Mouse (Mus musculus) MEL (cell line): ENCODE data around the gene Chil1. TPM values are rescaled to one million over a fixed set of nuclear protein-coding genes. Genes with fewer than 3 reads are reported as not detected.

Source experiments
- DNase-seq: peaks from one replicate; pipeline ENCODE4 v3.0.0; 2011; ENCODE audit warnings: low read depth, low spot score
- H3K27ac ChIP-seq: 2 replicates; pipeline ENCODE4 v1.5.1; 2012; ENCODE audit warnings: low read depth, mild to moderate bottlenecking, control low read depth, low read length, moderate library complexity; ENCODE audit not compliant: control insufficient read depth
- H3K27me3 ChIP-seq, 2 experiments: fragments of 150-350 bp in 1 of 2; sonication (generic) in 1 of 2; 2 replicates each; pipeline ENCODE4 v1.6.1; 2012; ENCODE audit warnings: low read length in 2 of 2, mild to moderate bottlenecking in 2 of 2, improper control_type of control experiment in 1 of 2, moderate library complexity in 1 of 2; ENCODE audit not compliant: insufficient read depth in 2 of 2, control insufficient read depth in 1 of 2
- H3K36me3 ChIP-seq, 2 experiments: 2 replicates each; pipeline ENCODE4 v1.6.1; 2012 to 2014; ENCODE audit warnings: low read length in 2 of 2, improper control_type of control experiment in 1 of 2, inconsistent platforms in 1 of 2, mild to moderate bottlenecking in 1 of 2; ENCODE audit not compliant: insufficient read depth in 2 of 2, control insufficient read depth in 1 of 2
- H3K4me1 ChIP-seq, 2 experiments: fragments of 150-350 bp in 1 of 2; sonication (generic) in 1 of 2; 2 replicates each; pipeline ENCODE4 v1.6.1; 2012; ENCODE audit warnings: low read length in 2 of 2, improper control_type of control experiment in 1 of 2, mild to moderate bottlenecking in 1 of 2; ENCODE audit not compliant: insufficient read depth in 2 of 2, control insufficient read depth in 1 of 2
- H3K4me3 ChIP-seq, 2 experiments: fragments of 150-350 bp in 1 of 2; sonication (generic) in 1 of 2; 2 replicates each; pipeline ENCODE4 v1.5.1; 2012; ENCODE audit warnings: low read depth in 2 of 2, low read length in 2 of 2, mild to moderate bottlenecking in 2 of 2, moderate library complexity in 2 of 2, control low read depth in 1 of 2, improper control_type of control experiment in 1 of 2; ENCODE audit not compliant: control insufficient read depth in 1 of 2, insufficient read depth in 1 of 2
- H3K79me2 ChIP-seq: 2 replicates; pipeline ENCODE4 v1.6.1; 2012; ENCODE audit warnings: mild to moderate bottlenecking, low read length, moderate library complexity; ENCODE audit not compliant: control insufficient read depth, poor library complexity, insufficient read depth
- H3K9ac ChIP-seq: 2 replicates; pipeline ENCODE4 v1.6.1; 2012; ENCODE audit warnings: low read depth, mild to moderate bottlenecking, control low read depth, low read length, moderate library complexity; ENCODE audit not compliant: control insufficient read depth, poor library complexity, severe bottlenecking
- H3K9me3 ChIP-seq: fragments of 150-350 bp; sonication (generic); replicated peaks from 2 replicates; pipeline ENCODE4 v1.6.1; 2012; ENCODE audit warnings: mild to moderate bottlenecking, low read length, improper control_type of control experiment, moderate library complexity; ENCODE audit not compliant: insufficient read depth
- BHLHE40 ChIP-seq: IDR thresholded peaks from 2 replicates; pipeline ENCODE4 v1.6.1; 2012; ENCODE audit warnings: low read depth, mild to moderate bottlenecking, inconsistent platforms, low read length, improper control_type of control experiment, borderline replicate concordance
- CHD1 ChIP-seq: IDR thresholded peaks from 2 replicates; pipeline ENCODE4 v1.6.1; 2012; ENCODE audit warnings: low read depth, mild to moderate bottlenecking, inconsistent platforms, low read length, improper control_type of control experiment
- CHD2 ChIP-seq: IDR thresholded peaks from 2 replicates; pipeline ENCODE4 v1.6.1; 2011; ENCODE audit warnings: low read length, improper control_type of control experiment
- E2F4 ChIP-seq: IDR thresholded peaks from 2 replicates; pipeline ENCODE4 v1.6.1; 2011; ENCODE audit warnings: low read depth, low read length, improper control_type of control experiment, borderline replicate concordance
- ELF1 ChIP-seq: IDR thresholded peaks from 2 replicates; pipeline ENCODE4 v1.6.1; 2014; ENCODE audit warnings: low read depth, mild to moderate bottlenecking, inconsistent platforms, low read length, improper control_type of control experiment, moderate library complexity
- EP300 ChIP-seq, 2 experiments: IDR thresholded peaks; 2 replicates each; pipeline ENCODE4 v1.6.1; 2011; ENCODE audit warnings: improper control_type of control experiment in 2 of 2, low read length in 2 of 2, low read depth in 1 of 2, mild to moderate bottlenecking in 1 of 2
- ETS1 ChIP-seq: IDR thresholded peaks from 2 replicates; pipeline ENCODE4 v1.6.1; 2012; ENCODE audit warnings: low read depth, mild to moderate bottlenecking, inconsistent platforms, low read length, improper control_type of control experiment, moderate library complexity
- GABPA ChIP-seq: IDR thresholded peaks from 2 replicates; pipeline ENCODE4 v1.6.1; 2012; ENCODE audit warnings: low read depth, mild to moderate bottlenecking, inconsistent platforms, low read length, improper control_type of control experiment, moderate library complexity
- GATA1 ChIP-seq: IDR thresholded peaks from 2 replicates; pipeline ENCODE4 v1.6.1; 2011; ENCODE audit warnings: low read depth, low read length, improper control_type of control experiment
- HCFC1 ChIP-seq: IDR thresholded peaks from 2 replicates; pipeline ENCODE4 v1.6.1; 2012; ENCODE audit warnings: low read depth, mild to moderate bottlenecking, inconsistent platforms, low read length, improper control_type of control experiment, moderate library complexity
- JUND ChIP-seq: IDR thresholded peaks from 2 replicates; pipeline ENCODE4 v1.6.1; 2011; ENCODE audit warnings: low read depth, mild to moderate bottlenecking, improper control_type of control experiment, low read length
- MAZ ChIP-seq: IDR thresholded peaks from 2 replicates; pipeline ENCODE4 v1.6.1; 2012; ENCODE audit warnings: low read depth, mild to moderate bottlenecking, inconsistent platforms, low read length, improper control_type of control experiment
- MEF2A ChIP-seq: IDR thresholded peaks from 2 replicates; pipeline ENCODE4 v1.6.1; 2014; ENCODE audit warnings: low read depth, mild to moderate bottlenecking, inconsistent platforms, low read length, improper control_type of control experiment; ENCODE audit not compliant: poor library complexity, insufficient replicate concordance, severe bottlenecking; ENCODE audit errors: extremely low read depth
- MXI1 ChIP-seq: IDR thresholded peaks from 2 replicates; pipeline ENCODE4 v1.6.1; 2011; ENCODE audit warnings: mild to moderate bottlenecking, low read depth, low read length, improper control_type of control experiment
- MYC ChIP-seq: IDR thresholded peaks from 2 replicates; pipeline ENCODE4 v1.6.1; 2011; ENCODE audit warnings: low read depth, mild to moderate bottlenecking, low read length, improper control_type of control experiment, moderate library complexity
- NELFE ChIP-seq: IDR thresholded peaks from 2 replicates; pipeline ENCODE4 v1.6.1; 2011; ENCODE audit warnings: low read depth, low read length, improper control_type of control experiment
- NRF1 ChIP-seq: IDR thresholded peaks from 2 replicates; pipeline ENCODE4 v1.6.1; 2014; ENCODE audit warnings: low read depth, mild to moderate bottlenecking, inconsistent platforms, low read length, improper control_type of control experiment, moderate library complexity; ENCODE audit not compliant: poor library complexity, insufficient read depth, severe bottlenecking
- POLR2A ChIP-seq, 2 experiments: IDR thresholded peaks; 2 replicates each; pipeline ENCODE4 v1.6.1; 2011 to 2012; ENCODE audit warnings: low read length in 2 of 2, mild to moderate bottlenecking in 2 of 2, control low read depth in 1 of 2, improper control_type of control experiment in 1 of 2, low read depth in 1 of 2, moderate library complexity in 1 of 2; ENCODE audit not compliant: control insufficient read depth in 1 of 2, insufficient read depth in 1 of 2, poor library complexity in 1 of 2
- POLR2AphosphoS2 ChIP-seq: IDR thresholded peaks from 2 replicates; pipeline ENCODE4 v1.6.1; 2011; ENCODE audit warnings: low read length, improper control_type of control experiment
- POLR2AphosphoS5 ChIP-seq: IDR thresholded peaks from 2 replicates; pipeline ENCODE4 v1.6.1; 2012; ENCODE audit warnings: low read depth, borderline replicate concordance, mild to moderate bottlenecking, inconsistent platforms, low read length, moderate library complexity, mixed read lengths
- RAD21 ChIP-seq: IDR thresholded peaks from 2 replicates; pipeline ENCODE4 v1.6.1; 2011; ENCODE audit warnings: mild to moderate bottlenecking, low read depth, low read length, improper control_type of control experiment
- RCOR1 ChIP-seq: IDR thresholded peaks from 2 replicates; pipeline ENCODE4 v1.6.1; 2012; ENCODE audit warnings: low read depth, mild to moderate bottlenecking, inconsistent platforms, low read length, improper control_type of control experiment
- SMC3 ChIP-seq: IDR thresholded peaks from 2 replicates; pipeline ENCODE4 v1.6.1; 2011; ENCODE audit warnings: low read depth, low read length, improper control_type of control experiment
- TBP ChIP-seq: IDR thresholded peaks from 2 replicates; pipeline ENCODE4 v1.8.0; 2011; ENCODE audit warnings: low read depth, low read length, improper control_type of control experiment
- UBTF ChIP-seq: IDR thresholded peaks from 2 replicates; pipeline ENCODE4 v1.6.1; 2012; ENCODE audit warnings: low read depth, mild to moderate bottlenecking, inconsistent platforms, low read length, improper control_type of control experiment, moderate library complexity, borderline replicate concordance; ENCODE audit not compliant: insufficient read depth
- USF1 ChIP-seq: IDR thresholded peaks from 2 replicates; pipeline ENCODE4 v1.6.1; 2014; ENCODE audit warnings: low read depth, mild to moderate bottlenecking, inconsistent platforms, low read length, improper control_type of control experiment, moderate library complexity
- USF2 ChIP-seq, 2 experiments: IDR thresholded peaks; 2 replicates each; pipeline ENCODE4 v1.6.1; 2011 to 2012; ENCODE audit warnings: improper control_type of control experiment in 2 of 2, low read length in 2 of 2, borderline replicate concordance in 1 of 2, inconsistent platforms in 1 of 2, low read depth in 1 of 2, mild to moderate bottlenecking in 1 of 2; ENCODE audit not compliant: insufficient read depth in 1 of 2
- ZKSCAN1 ChIP-seq: IDR thresholded peaks from 2 replicates; pipeline ENCODE4 v1.6.1; 2012; ENCODE audit warnings: low read depth, mild to moderate bottlenecking, inconsistent platforms, low read length, improper control_type of control experiment, moderate library complexity
- ZNF384 ChIP-seq: IDR thresholded peaks from 2 replicates; pipeline ENCODE4 v1.6.1; 2012; ENCODE audit warnings: low read depth, mild to moderate bottlenecking, inconsistent platforms, low read length, improper control_type of control experiment
- polyA plus RNA-seq, 2 experiments: library from polyadenylated mRNA; stranded (reverse) in 1 of 2; unstranded in 1 of 2; fragments of >175 nt in 1 of 2; fragments of >200 nt in 1 of 2; gene quantifications; 2 replicates each; pipeline versions ENCODE4 v1.2.1 to v1.2.4; 2012; ENCODE audit warnings: low replicate concordance in 2 of 2, low read depth in 1 of 2; ENCODE audit not compliant: insufficient read length in 2 of 2, insufficient read depth in 1 of 2, missing spikeins in 1 of 2
- total RNA-seq: library from RNA; depleted of rRNA; stranded (reverse); fragments of 300-350 nt; gene quantifications from 2 replicates; pipeline ENCODE4 v1.2.3, GENCODE M21; 2012

Gene Chil1
- total and polyA plus RNA-seq, 3 experiments = not detected

GRCm38 (mm10) chr1:134216629-134216971 lies 34.6 kb downstream of the Chil1 start:
- Histone ChIP-seq H3K36me3 (no peaks in the 10 kb centered on the region; a peak in 1 of 4 replicates), H3K27ac (no peak overlapping the region), H3K9me3 (no peaks in the 10 kb centered on the region), H3K4me3 (no peak overlapping the region), H3K79me2 (no peaks in the 10 kb centered on the region), H3K9ac (no peak overlapping the region), H3K4me1 (peaks cover 2 to 12% of the 10 kb centered on the region in 2 experiments; a peak in 3 of 4 replicates), H3K27me3 (no peaks in the 10 kb centered on the region)
- no peak for TF ChIP-seq BHLHE40
- no peak for TF ChIP-seq TBP
- TF ChIP-seq UBTF = no peak
- no peak for TF ChIP-seq E2F4
- TF ChIP-seq MAZ = no peak
- TF ChIP-seq ZKSCAN1 = no peak
- no peak for TF ChIP-seq JUND
- no peak for TF ChIP-seq POLR2AphosphoS2
- TF ChIP-seq GABPA = no peak
- TF ChIP-seq NRF1 = no peak
- TF ChIP-seq NELFE = no peak
- TF ChIP-seq ETS1 = no peak
- TF ChIP-seq MXI1 = no peak
- no peak for TF ChIP-seq CHD1
- TF ChIP-seq ZNF384 = no peak
- no peak for TF ChIP-seq POLR2AphosphoS5
- no peak for TF ChIP-seq MYC
- TF ChIP-seq RCOR1 = no peak
- TF ChIP-seq SMC3 = no peak
- no peak for DNase-seq

- no peaks in the 10 kb centered on the region for H3K9me3 ChIP-seq
These were observed 35.1 kb downstream of the Chil1 start for GRCm38 (mm10) chr1:134217028-134217481.

More at GRCm38 (mm10) chr1:134217028-134217481, 35.1 kb downstream of the Chil1 start:
- no peaks in the 10 kb centered on the region for H3K27me3 ChIP-seq
- no peak overlapping the region for H3K9ac ChIP-seq
- H3K27ac ChIP-seq = no peak overlapping the region
- H3K36me3 ChIP-seq = no peaks in the 10 kb centered on the region; a peak in 1 of 4 replicates
- no peak overlapping the region for H3K4me3 ChIP-seq
- no peak for DNase-seq
- TF ChIP-seq USF2 (IDR thresholded peaks at IDR 0.05; ENCODE audit: borderline replicate concordance in 1 of 2, insufficient read depth in 1 of 2, low read depth in 1 of 2, low read length in 2 of 2) = no peak
- TF ChIP-seq POLR2AphosphoS5 = no peak
- TF ChIP-seq RCOR1 = no peak
- no peak for TF ChIP-seq RAD21
- TF ChIP-seq HCFC1 = no peak
- no peak for TF ChIP-seq POLR2A (IDR thresholded peaks at IDR 0.05; ENCODE audit: control insufficient read depth in 1 of 2, insufficient read depth in 1 of 2, low read depth in 1 of 2, low read length in 2 of 2, poor library complexity in 1 of 2)
- no peak for TF ChIP-seq MYC
- no peak for TF ChIP-seq ELF1
- no peak for TF ChIP-seq MAZ
- no peak for TF ChIP-seq EP300 (IDR thresholded peaks at IDR 0.05; ENCODE audit: low read depth in 1 of 2, low read length in 2 of 2)
- TF ChIP-seq E2F4 = no peak
- no peak for TF ChIP-seq USF1
- no peak for TF ChIP-seq CHD2
- TF ChIP-seq MEF2A = no peak
- TF ChIP-seq GATA1 = no peak
- no peak for TF ChIP-seq SMC3
- no peak for TF ChIP-seq NRF1
- H3K79me2 ChIP-seq = no peaks in the 10 kb centered on the region
- H3K4me1 ChIP-seq = peaks cover 2 to 12% of the 10 kb centered on the region in 2 experiments; a peak in 3 of 4 replicates
